Mouse (Mus musculus) spleen, adult 18-20 months (tissue): ENCODE results near the gene Qsox1.

Experiments
- DNase-seq, 2 experiments: peaks; one replicate each; pipeline ENCODE4 v3.0.0; 2022; ENCODE audit warnings: mixed read lengths in 2 of 2

Qsox1 gene

DNA sequence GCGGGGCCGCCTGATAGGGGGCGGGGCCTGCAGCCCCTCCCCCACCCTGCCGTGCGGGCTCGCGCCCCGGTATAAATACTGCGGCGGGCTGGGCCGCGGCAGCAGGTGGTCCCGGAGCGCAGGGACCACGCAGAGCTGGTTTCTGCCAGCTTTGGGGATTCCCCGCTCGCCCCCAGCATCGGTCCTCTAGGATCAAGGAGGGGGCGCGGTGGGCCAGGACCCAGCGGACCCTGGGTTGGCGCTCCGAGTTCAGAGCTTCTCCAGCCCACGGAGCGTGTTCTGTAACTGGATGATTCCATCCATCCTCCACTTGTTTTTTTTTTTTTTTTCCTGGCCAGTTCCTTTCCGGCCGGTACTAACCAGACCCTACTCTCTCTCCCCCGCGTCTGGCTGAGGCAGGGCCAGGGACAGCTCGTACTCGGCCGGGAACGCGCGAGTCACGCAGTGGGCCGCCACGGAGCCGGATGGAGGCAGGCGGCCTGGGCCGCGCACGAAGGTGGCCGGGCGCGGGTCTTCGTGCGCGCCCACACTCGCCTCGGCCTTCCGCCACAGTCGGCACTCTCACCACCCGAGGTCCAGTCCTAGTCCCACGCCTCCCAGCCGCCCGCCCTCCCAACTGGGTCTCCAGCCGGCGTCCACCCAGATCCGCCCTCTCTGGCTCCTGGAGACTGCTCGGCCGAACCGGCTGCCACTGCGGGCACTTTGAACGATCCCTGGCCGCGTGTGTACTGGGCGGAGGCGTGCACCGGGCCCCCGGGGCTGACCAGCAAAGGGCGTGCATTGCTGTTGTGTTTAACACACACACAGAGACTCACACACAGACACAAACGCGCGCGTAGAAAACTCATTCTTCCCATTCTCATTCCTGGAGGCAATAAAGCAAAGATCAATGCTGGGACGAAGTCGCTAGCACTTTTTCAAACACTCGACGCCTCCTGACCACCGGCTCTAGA is 70.0 kb downstream of the Qsox1 start:
- DNase-seq: no peak

DNA sequence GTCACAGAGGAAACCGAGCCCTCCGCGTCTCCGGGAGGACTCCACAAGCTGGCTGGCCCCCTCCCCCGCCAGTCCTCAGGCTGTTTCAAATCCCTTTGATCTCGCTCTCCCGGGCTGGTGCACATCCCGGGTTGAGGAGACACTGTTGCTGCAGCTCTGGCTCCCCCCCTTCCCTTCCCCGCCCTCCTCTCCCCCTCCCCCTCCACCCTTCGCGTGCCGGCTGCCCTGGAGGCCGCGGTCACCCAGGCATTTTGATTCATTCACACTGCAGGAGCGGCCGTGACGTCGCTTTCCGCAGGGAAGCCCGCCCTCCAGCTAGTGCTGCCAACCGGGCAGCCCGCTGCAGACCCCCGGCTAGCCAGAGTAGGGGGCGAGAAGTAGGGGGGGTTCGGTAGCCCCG is 70.7 kb downstream of the Qsox1 start:
- no peak for DNase-seq

DNA sequence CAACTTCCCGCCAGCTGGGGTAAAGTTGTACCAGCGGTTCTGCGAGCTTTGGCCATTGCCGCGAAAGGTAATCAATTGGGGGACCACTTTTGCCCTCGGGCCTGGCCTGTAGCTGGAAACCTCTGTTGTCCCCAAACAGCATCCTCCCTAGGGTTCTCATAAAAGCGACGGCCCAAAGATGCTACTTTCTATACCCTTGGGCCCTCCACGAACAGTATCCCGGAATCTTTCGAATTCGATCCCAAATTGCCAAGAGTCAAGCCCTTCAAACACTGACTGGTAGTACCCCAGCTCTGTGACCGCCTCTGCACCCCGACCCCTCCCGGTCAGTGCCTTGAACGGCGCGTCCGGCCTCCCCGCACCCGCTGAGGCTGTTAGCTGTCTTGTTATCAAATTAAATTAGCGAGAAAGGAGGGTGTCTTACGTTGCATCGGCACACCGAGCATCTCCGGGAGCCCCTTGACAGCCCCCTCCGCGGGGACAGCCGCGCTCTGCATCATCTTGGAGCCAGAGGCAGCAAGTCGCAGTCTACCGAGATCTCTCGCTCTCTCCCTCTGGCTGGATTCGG is 71.2 kb downstream of the Qsox1 start:
- DNase-seq: no peak

DNA sequence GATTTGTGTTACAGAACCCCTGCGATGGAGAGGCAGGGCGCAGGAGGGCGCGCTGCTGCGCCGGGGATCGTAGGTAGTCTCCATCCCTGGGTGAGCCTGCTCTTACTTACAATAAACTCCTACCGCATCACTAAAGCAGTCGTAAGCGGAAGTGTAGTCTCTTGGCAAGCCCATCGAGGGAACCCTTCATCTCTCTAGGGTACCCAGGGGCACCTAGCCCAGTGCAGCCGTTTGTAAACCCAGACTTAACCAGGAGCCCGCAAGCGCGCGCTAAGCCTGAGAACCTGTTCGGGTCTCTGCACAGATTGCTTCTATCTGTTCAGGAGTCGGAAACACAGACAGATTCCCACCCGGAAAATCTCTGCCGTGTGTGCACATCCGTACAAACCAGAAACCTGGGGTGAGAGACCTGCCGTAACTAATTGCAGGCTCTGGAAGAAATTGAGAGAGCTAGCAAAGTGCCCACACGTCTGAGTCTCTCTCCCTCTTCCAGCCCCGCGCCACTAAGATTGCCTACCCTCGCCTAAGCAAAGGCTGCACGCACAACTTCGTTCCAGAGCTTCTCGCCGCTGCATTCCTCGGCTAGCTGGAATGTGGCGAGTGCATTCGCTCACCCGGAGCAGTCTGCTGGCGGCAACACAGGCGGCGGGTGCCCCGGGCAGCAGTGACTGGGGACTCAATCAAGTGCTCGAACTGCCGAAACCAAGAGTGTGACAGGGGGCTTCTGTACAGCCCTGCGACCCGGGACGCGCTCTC is 71.9 kb downstream of the Qsox1 start:
- DNase-seq: no peak

DNA sequence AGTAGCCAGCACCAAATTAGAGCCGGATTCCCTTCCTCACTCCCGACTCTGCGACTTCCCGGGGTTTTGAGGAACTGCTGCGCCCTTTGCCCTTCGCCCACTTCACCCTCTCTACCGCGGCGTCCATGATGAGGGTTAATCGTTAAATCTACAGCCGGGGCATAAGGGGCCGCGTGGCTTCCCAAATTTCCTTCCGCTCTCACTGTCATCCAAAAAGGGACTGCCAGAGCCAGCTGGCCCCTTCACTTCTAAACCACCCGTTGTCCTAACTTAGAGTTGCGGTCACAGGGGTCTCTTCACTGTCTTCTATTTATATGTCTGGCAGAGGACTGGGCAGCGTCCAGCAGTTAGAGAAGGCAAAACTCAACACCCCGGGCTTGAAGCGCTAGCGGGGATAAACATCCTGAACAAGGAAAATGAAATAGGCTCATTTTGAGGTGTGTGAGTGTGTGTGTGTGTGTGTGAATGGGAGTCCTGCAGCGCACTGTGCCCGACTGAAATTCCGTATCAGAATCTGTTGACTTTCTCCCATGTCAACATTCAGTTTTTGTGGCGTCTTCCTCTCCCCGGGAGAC is 74.8 kb downstream of the Qsox1 start:
- DNase-seq: no peak

DNA sequence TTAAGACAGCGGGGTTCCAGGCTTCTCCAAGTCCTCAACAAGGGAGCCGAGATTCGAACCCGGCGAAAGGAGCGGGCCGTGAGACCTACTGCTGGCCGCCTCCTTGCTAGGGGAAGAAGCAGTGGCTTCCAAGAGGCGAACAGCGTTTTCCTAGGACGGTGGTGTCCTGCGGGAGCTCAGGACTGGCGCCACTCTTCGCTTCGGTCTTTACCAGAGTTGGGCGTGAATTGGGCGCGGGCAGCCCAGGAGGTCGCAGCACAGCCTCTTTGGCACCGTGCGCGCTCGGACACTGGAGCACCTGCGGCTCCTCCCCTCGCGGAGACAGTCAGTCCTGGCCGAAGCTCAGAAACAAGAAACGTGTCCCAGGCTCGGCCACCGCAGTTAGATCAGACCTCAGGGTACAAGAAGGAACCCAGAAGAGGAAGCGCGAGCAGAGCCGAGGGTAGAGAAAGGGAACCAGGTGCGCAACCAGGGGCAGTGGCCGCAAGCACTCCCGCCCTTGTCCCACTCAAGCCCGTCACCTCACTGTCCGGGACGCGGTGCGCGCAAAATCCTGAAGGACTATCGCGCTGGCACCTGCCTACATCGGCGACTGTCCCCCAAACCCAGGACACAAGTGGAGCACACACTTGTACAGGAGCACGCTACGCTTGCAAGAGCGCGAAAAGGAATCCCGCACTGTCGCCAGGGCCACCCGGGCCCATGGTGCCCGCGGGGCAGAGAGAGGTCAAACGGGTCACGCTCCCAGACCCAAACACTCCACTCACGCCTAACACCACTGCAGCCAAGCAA is 75.5 kb downstream of the Qsox1 start:
- no peak for DNase-seq

DNA sequence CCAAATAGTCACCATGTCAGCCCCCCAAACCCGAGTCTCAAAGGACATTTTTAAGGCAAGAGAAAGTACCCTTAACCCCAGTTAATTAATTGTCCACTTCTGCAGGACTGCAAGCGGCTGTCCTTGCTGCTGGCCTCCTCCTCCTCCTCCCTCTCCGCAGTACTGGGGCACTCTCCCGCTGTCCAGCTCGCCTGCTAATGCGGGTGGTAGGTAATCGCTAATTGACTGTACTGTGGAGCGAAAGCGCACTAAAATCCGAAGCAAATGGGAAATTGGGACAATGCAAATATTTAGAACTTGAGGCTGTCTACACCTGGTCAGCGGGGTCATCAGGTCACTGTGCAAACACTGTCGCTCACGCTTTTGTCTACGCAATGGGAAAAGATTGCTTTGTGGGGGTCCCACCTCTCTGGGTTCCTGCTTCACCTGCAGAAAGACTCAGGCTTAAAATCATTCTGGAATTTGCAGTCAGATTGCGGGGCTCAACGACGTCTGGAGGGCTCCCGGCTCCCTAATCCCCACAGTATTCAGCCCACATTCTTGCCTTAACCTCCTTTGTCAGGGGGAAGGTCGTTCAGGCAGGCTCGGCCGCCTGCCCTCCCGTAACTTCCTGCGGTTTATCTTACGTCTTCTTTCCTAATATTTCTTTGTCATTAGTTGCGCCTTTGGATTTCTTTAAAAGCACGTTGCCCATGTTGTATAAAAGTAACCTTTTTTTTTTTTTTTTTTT is 76.4 kb downstream of the Qsox1 start:
- no peak for DNase-seq

DNA sequence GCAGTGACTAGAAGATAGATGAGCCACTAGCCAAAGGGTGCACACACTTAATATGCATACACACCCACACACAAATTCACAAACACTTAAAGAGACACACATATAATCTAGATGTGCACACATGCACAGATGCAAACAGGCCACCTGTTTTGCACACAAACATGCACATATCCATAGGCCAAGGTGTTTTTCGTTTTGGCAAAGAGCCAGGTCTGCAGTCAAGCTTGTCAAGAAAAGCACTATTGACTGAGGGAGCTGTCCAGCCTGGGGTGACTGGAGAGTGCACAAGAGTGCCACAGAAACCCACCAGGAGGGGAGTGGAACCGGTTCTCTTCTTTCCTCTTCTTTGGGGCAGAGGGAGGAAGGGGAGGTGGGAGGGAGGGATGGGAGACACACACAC is 81.5 kb downstream of the Qsox1 start:
- no peak for DNase-seq

DNA sequence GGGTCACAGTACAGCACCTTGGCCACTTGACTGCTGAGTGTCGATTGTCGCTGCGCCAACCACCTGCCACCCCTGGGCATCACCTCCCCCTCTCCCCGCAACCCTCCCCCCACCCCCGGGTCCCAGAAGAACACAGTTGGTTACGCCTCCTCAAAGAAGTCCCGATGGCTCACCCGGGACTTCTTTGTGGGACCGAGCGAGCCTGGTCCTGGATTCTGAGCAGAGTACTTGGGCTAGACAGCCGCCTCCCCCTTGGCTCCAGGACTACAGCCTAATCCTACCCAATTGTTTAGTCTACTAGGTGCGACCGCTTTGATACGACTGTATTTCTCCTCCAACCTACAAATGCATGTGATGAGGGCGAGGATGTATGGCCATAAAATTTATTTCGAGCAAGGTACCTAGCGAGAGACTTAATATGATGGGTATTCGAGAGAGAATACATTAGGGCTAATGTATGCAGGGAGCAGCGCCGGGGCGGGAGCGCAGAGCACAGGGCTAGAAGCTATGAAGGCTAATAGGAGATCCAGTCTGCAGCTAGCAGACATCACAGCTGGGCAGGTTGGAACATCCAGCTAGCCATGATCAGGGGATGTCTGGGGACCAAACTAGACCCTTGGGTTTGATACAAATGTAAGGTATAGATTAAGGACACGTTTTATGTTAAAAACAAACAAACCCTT is 83.4 kb downstream of the Qsox1 start:
- no peak for DNase-seq

DNA sequence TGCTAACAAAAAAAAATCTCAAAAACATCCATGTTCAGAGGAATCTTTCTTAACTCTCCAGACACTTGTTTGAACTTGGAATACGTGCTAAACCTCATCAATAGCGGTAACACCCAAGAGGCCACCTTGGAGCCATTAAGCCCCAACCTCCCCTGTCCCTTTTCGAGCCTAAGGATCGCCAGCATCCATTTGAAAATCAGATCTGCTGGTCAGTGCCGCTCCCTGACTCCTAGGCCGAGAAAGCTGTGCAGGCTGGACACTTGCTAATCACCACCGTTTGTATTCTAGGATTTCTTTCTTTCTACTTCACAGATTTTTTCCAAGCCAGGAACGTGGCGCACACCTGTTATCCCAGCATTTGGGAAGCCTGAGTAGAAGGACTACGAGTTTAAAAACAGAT is 84.9 kb downstream of the Qsox1 start:
- no peak for DNase-seq
